Mouse (Mus musculus): ENCODE data around the gene Slit1. TPM values are rescaled to one million over a fixed set of nuclear protein-coding genes. Genes with fewer than 3 reads are reported as not detected.

The Slit1 gene
- total RNA-seq, 2 experiments from 2014 or later: 1.6 to 1.7 TPM

- ATAC-seq (replicated peaks; ENCODE audit: low FRiP score, poor library complexity, severe bottlenecking): no peak
Measured at GRCm38 (mm10) chr19:41617102-41617501, 126.4 kb downstream of the Slit1 start.

DNA sequence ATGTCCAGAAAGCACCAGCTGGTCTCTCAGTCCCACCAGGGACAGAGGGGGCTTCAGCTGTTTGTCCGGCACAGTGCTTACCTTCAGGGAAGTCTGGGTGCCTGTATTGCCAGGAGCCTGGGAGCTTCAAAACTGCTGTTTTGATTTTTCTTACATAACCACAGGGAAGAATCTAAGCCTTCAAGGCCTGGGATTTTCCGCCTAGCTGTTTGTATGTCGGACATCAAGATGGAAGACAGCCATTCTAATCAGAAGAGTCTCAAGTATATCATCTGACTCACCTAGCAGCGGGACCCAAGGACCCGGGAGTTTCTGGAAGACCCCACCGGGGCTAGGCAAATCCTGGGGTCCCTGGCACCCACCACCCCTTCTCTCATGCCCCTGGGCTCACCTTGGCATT, 127.2 kb downstream of the Slit1 start:
- ATAC-seq (replicated peaks; ENCODE audit: low FRiP score, poor library complexity, severe bottlenecking): no peak

DNA sequence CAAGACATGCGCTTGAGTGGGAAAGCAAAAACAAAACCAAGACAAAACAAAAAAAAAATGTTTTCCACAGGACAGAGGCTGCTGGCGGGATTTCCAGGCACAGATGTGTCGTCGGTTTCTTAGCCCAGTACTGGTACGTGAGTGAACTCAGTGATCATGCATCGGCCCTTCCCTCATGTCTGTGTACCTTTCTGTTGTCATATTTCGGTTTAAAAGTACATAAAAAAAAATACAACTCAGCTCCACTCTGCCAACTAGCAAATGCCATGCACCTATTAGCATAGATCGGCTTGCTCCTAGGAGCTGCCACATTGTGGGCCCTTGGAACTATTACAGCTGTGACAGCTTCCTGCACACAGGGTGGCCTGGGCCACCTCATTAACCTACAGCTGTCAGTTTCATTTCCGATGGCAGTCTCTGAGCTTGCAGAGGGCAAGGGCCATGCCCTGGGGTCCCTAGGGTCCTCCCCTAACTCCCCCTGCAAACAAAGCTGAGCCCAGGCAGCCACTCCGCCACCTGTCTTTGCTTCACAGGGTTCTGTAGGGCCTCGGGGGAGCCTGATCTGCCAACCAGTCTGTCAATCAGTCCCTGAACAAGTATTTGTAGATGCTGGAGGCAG, 127.8 kb downstream of the Slit1 start:
- no peak for ATAC-seq (replicated peaks; ENCODE audit: low FRiP score, poor library complexity, severe bottlenecking)

DNA sequence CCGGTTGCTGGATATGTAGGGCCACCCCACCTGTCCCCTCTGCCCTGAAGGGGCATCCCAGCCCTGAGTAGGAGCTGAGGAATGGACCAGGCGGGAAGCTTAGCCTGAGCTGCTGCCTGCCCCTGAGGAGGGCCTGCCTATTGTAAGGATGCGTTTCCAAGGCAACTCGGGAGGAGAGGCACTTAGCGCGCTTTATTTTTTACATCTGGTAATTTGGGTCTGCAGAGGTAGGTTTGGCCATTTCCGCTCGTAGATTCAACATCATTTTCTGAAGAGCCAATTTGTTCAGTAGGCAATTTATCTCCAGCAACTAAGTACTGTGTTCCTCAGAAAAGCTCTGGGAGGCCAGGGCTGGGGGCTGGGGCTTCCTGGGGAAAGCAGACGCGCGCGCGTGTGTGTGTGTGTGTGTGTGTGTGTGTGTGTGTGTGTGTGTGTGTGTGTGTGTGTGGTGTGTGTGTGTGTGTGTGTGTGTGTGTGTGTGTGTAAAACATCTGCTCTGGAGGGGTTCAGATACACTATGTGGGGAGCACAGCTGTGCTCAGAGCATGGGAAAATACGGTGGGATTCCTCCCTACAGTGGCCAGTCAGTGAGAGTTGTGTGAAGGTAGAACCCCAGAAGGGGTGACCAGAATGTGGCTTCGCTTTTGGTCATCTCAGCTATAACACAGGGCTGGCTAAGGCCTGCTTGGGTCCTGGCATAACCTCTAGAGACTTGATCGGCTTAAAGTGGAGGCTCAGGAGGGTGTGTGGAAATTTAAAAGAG, 130.0 kb downstream of the Slit1 start:
- ATAC-seq (replicated peaks; ENCODE audit: low FRiP score, poor library complexity, severe bottlenecking): no peak

DNA sequence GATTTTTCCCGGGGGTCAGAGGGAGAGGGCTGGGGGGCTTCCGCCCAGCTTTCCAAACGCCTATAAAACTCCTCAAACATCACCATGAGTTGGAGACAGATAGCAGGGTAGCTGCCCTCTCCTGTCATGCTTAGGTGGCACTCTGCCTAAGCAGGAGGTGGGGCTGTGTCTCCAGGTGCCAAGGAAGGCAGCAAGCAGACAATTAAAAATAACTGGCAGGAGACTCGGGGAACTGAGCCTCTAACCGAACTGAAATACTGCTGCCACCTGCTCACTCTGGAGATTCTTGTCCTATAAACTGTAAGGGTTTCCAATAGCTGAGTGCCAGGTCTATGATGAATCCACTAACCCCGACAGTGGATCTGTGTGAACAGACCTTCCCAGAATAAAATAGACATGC, 131.8 kb downstream of the Slit1 start:
- no peak for ATAC-seq (replicated peaks; ENCODE audit: low FRiP score, poor library complexity, severe bottlenecking)

DNA sequence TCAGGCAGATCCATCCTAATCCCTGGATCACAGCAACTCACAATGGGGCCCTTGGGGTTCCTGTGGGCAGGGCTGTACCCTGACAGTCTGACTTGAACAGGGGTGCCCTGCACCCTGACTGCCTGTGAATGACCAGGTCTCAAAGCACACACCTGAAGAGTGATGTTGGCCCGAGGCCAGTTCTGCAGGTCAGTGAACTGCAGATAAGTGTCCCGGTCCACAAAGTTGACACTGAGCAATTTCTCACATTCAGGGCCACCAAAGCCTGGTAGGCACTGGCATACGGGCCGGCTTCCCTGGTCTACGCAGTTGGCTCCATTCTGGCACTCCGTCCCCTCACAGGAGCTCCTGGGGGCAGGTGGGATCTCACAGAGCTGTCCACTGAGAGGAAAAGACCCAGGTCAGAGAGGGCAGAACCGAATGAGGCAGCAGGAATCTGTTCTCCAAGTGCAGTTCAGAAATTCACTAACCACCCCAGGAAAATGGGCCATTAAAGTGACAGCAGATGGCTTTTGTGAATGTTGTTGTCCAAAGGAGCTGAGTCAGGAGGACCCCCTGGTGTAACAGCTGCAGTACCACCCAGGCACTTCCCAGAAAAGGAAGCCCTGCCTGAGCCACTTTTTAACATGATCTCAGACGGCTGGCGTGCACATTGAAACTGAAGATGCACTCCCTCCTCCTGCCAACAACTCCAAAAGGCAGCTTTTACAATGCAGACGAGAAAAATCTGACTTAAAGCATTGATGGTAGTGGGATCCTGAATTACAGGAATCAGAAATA, 137.1 kb downstream of the Slit1 start:
- ATAC-seq (replicated peaks; ENCODE audit: low FRiP score, poor library complexity, severe bottlenecking): no peak

DNA sequence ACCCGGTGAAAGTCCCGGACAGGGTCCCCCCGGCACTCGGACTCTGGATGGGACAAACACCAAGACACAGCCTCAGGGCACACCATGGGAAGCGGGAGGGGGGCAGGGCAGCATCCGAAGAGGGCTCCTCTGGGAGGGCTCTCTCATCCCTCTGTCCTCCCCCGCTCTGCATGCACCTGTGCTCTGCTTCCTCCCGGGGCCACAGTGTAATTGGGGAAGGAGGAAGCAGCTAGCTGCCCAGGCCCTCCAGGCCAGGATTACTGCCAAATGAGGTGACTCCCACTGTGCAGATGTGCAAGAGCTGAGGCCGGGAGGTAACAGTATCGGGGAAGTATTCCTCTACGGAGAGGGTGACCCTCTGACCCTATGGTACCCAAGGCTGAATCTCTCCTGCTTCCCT, 142.8 kb downstream of the Slit1 start:
- ATAC-seq (replicated peaks; ENCODE audit: low FRiP score, poor library complexity, severe bottlenecking): no peak

DNA sequence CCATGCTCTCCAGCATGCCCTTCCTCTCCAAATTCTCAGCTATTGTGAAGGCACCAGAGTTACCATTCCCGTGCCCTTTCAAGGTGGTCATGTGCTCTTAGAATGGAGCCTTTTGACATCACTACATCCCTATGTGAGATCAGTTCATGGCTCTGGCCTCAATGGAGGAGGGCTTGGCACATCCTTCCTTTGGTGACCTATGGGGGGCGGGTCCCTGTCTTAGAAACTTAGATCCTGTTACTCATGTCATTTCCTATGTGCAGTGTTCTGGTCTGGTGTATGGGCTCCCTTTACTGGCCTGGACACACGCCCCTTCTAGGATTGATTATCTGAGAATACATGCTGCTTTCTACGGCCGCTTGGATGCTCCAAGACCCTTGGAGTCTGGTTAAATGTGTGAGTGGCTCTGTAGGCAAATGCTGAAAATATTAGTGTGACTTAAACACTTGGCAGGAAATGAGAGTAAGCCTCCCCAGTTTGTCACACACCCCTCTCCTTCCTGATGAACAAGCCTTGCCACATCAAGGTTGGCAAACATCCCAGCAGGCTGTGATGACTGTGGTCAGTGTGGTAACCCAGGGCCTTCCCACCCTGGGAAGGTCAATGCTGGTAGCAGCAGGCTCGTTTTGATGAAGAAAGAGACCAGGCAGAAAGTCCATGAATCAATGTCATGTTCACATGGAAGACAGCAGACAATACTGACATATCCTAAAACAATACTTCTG, 146.1 kb downstream of the Slit1 start:
- no peak for ATAC-seq (replicated peaks; ENCODE audit: low FRiP score, poor library complexity, severe bottlenecking)

DNA sequence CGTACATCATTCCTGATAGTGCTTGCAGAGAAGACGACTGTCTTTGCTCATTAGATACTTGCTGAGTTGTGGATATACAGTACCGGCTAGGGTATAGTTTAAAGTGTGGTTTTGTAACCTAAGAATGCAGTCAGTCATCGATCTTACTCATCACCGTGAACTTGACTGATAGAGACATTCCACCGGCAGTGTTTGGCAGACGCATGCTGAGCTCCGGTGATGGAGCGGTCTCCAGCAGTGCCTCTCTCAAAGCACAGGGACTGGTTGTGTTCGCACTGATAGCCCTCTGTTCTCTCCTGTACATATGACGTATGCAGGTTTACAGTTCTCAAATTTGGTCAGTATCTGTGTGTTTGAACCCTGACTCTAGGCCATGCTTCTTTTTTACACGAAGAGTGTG, 151.7 kb downstream of the Slit1 start:
- ATAC-seq (replicated peaks; ENCODE audit: low FRiP score, poor library complexity, severe bottlenecking): no peak

DNA sequence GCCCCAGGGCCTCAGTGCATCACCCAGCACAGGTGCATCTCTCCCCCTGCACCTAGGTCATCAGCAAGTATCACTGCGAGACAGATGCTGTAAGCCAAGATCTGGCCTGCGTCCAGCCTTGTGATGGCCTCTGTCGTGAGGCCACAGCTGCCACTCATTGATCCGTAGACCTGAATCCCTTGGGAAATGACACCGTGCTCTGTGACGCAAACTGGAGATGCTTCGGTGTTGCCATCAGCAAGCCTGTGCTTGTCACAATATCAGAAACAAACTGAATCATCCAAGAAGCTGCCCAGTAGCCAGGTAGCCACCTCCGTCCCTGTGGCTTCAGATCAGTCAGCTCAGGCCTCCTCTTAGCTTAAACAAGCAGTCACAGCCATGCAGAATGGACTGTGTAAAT, 153.8 kb downstream of the Slit1 start:
- no peak for ATAC-seq (replicated peaks; ENCODE audit: low FRiP score, poor library complexity, severe bottlenecking)

GRCm38 (mm10) chr19:41589026-41589425, 154.4 kb downstream of the Slit1 start:
- no peak for ATAC-seq (replicated peaks; ENCODE audit: low FRiP score, poor library complexity, severe bottlenecking)

GRCm38 (mm10) chr19:41587431-41588222, 155.8 kb downstream of the Slit1 start:
- no peak for ATAC-seq (replicated peaks; ENCODE audit: low FRiP score, poor library complexity, severe bottlenecking)

DNA sequence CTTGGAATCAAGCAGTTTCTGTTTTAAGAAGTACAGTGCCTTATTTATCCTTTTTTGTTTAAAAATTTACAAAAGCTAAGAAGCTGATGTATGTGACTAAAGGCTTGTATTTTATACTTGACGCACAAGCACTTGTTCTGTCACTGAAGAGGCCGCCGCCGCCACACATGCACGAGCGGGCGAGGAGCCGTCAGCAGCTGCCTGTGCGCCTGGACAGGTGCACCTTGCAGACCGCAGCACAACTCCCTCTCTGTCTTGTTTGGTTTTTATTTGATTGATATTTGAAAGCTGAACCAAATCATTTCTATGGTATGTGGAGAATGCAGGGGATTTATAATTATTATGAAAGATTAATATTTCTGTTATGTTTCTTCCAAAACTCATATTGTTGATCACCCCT, 156.7 kb downstream of the Slit1 start:
- no peak for ATAC-seq (replicated peaks; ENCODE audit: low FRiP score, poor library complexity, severe bottlenecking)

- no peak for ATAC-seq (replicated peaks; ENCODE audit: low FRiP score, poor library complexity, severe bottlenecking)
Measured at GRCm38 (mm10) chr19:41582918-41583514, 160.4 kb downstream of the Slit1 start.

DNA sequence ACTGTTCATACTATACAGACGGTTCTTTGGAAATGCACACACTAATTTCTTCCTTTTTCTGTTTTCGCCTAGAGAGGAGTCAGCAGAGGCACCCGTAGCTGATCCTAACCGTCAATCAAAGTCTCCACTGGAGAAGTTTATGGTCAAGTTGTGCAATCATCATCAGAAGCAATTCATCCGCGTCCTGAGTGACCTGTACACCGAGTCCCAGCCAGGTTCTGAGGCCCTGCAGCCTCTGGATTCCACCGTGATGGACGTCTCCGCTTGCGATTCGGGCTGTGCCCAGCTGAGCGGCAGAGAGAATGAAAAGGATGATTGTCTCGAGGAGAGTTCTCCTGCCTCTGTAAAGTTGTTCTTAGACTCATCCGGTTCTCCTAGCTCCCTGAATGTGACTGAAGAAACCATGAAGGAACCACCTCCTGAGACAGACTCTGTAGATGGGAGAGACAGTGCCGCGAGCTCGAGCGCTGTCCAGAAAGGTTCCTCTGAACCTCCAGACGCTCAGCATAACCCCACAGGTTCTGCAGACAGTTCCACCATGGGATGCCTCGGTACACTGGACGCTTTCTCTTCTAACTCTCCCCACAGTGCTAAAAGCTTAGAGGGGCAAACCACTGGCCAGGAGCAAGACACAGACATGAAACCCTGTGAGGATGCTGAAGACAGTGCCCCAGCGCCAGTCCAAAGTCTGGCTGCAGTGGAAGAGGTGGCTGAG, 161.6 kb downstream of the Slit1 start, which contains the start of gene Gm340:
Gene Gm340, plus strand, starts transcription at position 665 of the 715 bp plus-strand sequence.
- ATAC-seq (replicated peaks; ENCODE audit: low FRiP score, poor library complexity, severe bottlenecking): no peak

DNA sequence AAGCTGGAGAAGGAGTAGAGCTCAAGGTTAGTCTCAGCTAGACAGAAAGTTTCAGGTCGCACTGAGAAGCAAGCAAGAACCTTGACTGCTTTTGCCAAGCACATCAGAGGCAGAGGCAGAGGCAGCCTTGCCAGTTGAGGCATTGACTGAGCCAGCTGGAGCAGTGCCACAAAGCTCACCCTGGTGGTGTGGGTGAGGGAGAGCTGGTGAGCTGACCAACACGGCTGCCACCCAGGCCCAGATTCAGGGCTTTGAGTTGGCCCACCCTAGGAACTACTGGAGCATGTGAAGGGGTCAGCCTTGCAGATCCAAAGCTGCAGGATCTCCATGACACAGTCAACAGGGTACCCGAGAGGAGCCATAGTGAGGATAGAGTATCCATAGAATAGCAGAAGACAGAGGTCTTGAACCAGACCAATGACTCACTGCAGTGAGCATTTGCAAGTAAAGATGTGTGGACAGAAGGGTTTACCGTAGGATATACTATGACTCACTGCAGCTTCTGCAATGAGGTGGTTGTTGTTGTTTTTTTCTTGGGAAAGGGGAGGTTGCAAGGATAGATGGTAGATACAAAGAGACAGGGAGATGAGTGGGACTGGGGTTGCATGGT, 164.0 kb downstream of the Slit1 start:
- ATAC-seq (replicated peaks; ENCODE audit: low FRiP score, poor library complexity, severe bottlenecking): no peak

- no peak for ATAC-seq (replicated peaks; ENCODE audit: low FRiP score, poor library complexity, severe bottlenecking)
Measured at GRCm38 (mm10) chr19:41577576-41577975, 165.9 kb downstream of the Slit1 start.

DNA sequence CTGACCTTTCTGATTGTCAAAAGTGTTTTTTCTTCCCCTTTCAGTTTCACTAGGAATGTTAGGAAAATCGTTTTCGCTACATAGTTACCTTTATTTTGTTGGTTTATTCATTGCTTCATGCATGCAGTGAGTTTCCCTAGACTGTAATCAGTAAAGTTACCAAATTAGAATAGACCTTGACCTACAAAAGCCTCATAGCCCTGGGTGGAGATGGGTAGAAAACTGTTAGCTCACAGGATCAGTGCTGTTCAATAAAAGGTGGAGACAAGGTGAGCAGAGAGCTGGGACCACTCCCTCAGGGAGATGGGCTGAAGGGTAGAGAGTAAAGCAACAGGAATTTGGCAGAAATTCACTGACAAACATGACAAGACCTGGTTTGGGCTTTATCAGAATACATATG, 169.8 kb downstream of the Slit1 start:
- no peak for ATAC-seq (replicated peaks; ENCODE audit: low FRiP score, poor library complexity, severe bottlenecking)

Data from erythroid progenitor cell, adult 5-6 weeks (primary cell).